Mouse (Mus musculus) embryonic facial prominence, embryonic 11.5 days (tissue): Measurements from ENCODE around the gene Grk6. TPM values are rescaled to one million over a fixed set of nuclear protein-coding genes. Genes with fewer than 3 reads are reported as not detected.

Experiments used
- ATAC-seq: fragments of 200-750 bp; cut with Nextera tagmentation; replicated peaks from 2 replicates; pipeline ENCODE4 v1.8.0; 2017; ENCODE audit warnings: low read depth; ENCODE audit not compliant: insufficient number of reproducible peaks, low FRiP score, low TSS enrichment
- DNase-seq: peaks from one replicate; pipeline ENCODE4 v3.0.0-alpha.2; 2015; ENCODE audit warnings: low spot score
- H3K27ac ChIP-seq: fragments of 300-500 bp; sonication (generic); replicated peaks from 2 replicates; pipeline ENCODE4 v1.5.1; 2014; ENCODE audit warnings: mild to moderate bottlenecking, low read depth, low read length, control low read depth
- H3K27me3 ChIP-seq: fragments of 300-500 bp; sonication (generic); 2 replicates; pipeline ENCODE4 v1.6.1; 2014; ENCODE audit warnings: mild to moderate bottlenecking, low read length, moderate library complexity, mixed read lengths; ENCODE audit not compliant: control insufficient read depth, insufficient read depth
- H3K36me3 ChIP-seq: fragments of 300-500 bp; sonication (generic); replicated peaks from 2 replicates; pipeline ENCODE4 v1.6.1; 2014; ENCODE audit warnings: low read depth, mild to moderate bottlenecking, low read length, moderate library complexity, mixed read lengths; ENCODE audit not compliant: control insufficient read depth, insufficient read depth
- H3K4me1 ChIP-seq: fragments of 300-500 bp; sonication (generic); 2 replicates; pipeline ENCODE4 v1.6.1; 2014; ENCODE audit warnings: low read length, mixed read lengths; ENCODE audit not compliant: control insufficient read depth, insufficient read depth
- H3K4me2 ChIP-seq: fragments of 300-500 bp; sonication (generic); 2 replicates; pipeline ENCODE4 v1.6.1; 2014; ENCODE audit warnings: low read depth, mild to moderate bottlenecking, control low read depth, low read length, moderate library complexity
- H3K4me3 ChIP-seq: fragments of 300-500 bp; sonication (generic); 2 replicates; pipeline ENCODE4 v1.5.1; 2014; ENCODE audit warnings: low read depth, low read length, control low read depth
- H3K9ac ChIP-seq: fragments of 300-500 bp; sonication (generic); replicated peaks from 2 replicates; pipeline ENCODE4 v1.6.1; 2014; ENCODE audit warnings: mild to moderate bottlenecking, control low read depth, low read length
- H3K9me3 ChIP-seq: fragments of 300-500 bp; sonication (generic); replicated peaks from 2 replicates; pipeline ENCODE4 v1.6.1; 2016; ENCODE audit warnings: mild to moderate bottlenecking, low read length, inconsistent platforms, mixed read lengths; ENCODE audit not compliant: control insufficient read depth
- WGBS: fragments of 180-500 bp; shearing (Covaris S2); extraction: QIAGEN DNeasy Blood & Tissue Kit; methylation state at CpG from one replicate; pipeline ENCODE4 v1.1.7; 2014; 5-methylcytosine and 5-hydroxymethylcytosine counted together
- polyA plus RNA-seq: library from polyadenylated mRNA; unstranded; fragments of >200 nt; fragmentation: Nextera tagmentation; extraction: Ambion mirVana; gene quantifications from 2 replicates; pipeline ENCODE4 v1.2.1, GENCODE M21; 2014

Gene Grk6
- polyA plus RNA-seq, 1 experiment from 2014 or later = 50.4 TPM

GRCm38 (mm10) chr13:55471819-55472131 is 26.9 kb downstream of the Grk6 start:
- Histone ChIP-seq H3K27ac (peak overlapping the region; percentile 52), H3K4me2 (peak overlapping the region; percentile 100), H3K27me3 (no peaks in the 10 kb centered on the region), H3K9me3 (no peaks in the 10 kb centered on the region), H3K9ac (peak overlapping the region; percentile 78), H3K36me3 (peaks cover 14% of the 10 kb centered on the region), H3K4me1 (peaks cover 9% of the 10 kb centered on the region), H3K4me3 (peak overlapping the region; percentile 54)
- DNase-seq (no peak), ATAC-seq (peak; percentile 15; the same call in 1 of the 2 replicates)
- under 1% methylated on average over 29 of the region's 31 CpGs for WGBS

DNA sequence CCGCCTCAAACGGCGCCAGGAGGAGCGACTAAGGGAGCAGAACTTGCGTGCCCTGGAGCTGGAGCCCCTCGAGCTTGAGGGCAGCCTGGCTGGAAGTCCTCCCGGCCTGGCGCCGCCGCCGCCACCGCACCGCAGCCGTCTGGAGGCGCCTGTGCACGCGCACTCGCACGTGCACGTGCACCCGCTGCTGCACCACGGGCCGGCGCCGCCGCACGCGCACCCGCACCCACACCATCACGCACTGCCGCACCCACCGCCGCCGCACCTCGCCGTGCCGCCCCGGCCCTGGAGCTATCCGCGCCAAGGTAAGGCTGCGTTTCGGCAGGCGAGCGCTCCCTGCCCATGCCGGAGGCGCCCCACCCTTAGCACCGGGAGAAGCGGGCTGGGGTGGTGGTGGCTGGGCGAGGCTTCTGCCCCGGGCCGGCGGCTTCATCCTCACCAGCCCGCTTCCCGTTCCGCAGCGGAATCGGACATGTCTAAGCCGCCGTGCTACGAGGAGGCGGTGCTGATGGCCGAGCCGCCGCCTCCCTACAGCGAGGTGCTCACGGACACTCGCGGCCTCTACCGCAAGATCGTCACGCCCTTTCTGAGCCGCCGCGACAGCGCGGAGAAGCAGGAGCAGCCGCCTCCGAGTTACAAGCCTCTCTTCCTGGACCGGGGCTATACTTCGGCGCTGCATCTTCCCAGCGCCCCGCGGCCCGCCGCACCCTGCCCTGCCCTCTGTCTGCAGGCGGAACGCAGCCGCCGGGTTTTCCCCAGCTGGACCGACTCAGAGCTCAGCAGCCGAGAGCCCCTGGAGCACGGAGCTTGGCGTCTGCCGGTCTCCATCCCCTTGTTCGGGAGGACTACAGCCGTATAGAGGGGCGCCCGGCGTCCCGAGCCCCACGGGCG is 27.5 kb downstream of the Grk6 start:
- peaks cover 9% of the 10 kb centered on the region for H3K4me1 ChIP-seq

GRCm38 (mm10) chr13:55473076-55473831 is 28.4 kb downstream of the Grk6 start:
- Histone ChIP-seq H3K4me3 (peak overlapping the region; percentile 54), H3K4me2 (peak overlapping the region; percentile 100), H3K4me1 (peaks cover 9% of the 10 kb centered on the region), H3K9ac (peak overlapping the region; percentile 78), H3K27me3 (no peaks in the 10 kb centered on the region), H3K9me3 (no peaks in the 10 kb centered on the region), H3K36me3 (peaks cover 21% of the 10 kb centered on the region), H3K27ac (no peak overlapping the region; the same call in 1 of the 2 replicates)
- WGBS = 21% methylated on average over 18 of the region's 18 CpGs
- ATAC-seq (no peak), DNase-seq (peak; percentile 59)

More for the DNA sequence above, 27.5 kb downstream of the Grk6 start:
- DNase-seq (peak; percentile 66), ATAC-seq (peak; percentile 32)
- Histone ChIP-seq H3K4me3 (peak overlapping the region; percentile 54), H3K27ac (peak overlapping the region; percentile 52), H3K4me2 (peak overlapping the region; percentile 100), H3K36me3 (peaks cover 19% of the 10 kb centered on the region), H3K9me3 (no peaks in the 10 kb centered on the region), H3K27me3 (no peaks in the 10 kb centered on the region), H3K9ac (peak overlapping the region; percentile 78)
- under 1% methylated on average over 92 of the region's 103 CpGs for WGBS

GRCm38 (mm10) chr13:55473961-55474360 is 29.1 kb downstream of the Grk6 start:
- H3K4me1 ChIP-seq = peaks cover 9% of the 10 kb centered on the region
- H3K36me3 ChIP-seq = peaks cover 21% of the 10 kb centered on the region
- WGBS = 73% methylated on average over 11 of the region's 11 CpGs
- H3K9ac ChIP-seq = no peak overlapping the region
- H3K9me3 ChIP-seq = no peaks in the 10 kb centered on the region
- no peak overlapping the region for H3K4me2 ChIP-seq
- no peak overlapping the region for H3K27ac ChIP-seq
- H3K27me3 ChIP-seq = no peaks in the 10 kb centered on the region
- no peak overlapping the region for H3K4me3 ChIP-seq
- DNase-seq (no peak), ATAC-seq (no peak)

GRCm38 (mm10) chr13:55474621-55475069 is 29.8 kb downstream of the Grk6 start:
- 56% methylated on average over 5 of the region's 5 CpGs for WGBS
- Histone ChIP-seq H3K9ac (no peak overlapping the region), H3K27ac (no peak overlapping the region), H3K9me3 (no peaks in the 10 kb centered on the region), H3K4me3 (no peak overlapping the region), H3K4me1 (peaks cover 9% of the 10 kb centered on the region), H3K4me2 (no peak overlapping the region), H3K36me3 (peaks cover 21% of the 10 kb centered on the region), H3K27me3 (no peaks in the 10 kb centered on the region)
- no peak for ATAC-seq
- peak; percentile 69 for DNase-seq

DNA sequence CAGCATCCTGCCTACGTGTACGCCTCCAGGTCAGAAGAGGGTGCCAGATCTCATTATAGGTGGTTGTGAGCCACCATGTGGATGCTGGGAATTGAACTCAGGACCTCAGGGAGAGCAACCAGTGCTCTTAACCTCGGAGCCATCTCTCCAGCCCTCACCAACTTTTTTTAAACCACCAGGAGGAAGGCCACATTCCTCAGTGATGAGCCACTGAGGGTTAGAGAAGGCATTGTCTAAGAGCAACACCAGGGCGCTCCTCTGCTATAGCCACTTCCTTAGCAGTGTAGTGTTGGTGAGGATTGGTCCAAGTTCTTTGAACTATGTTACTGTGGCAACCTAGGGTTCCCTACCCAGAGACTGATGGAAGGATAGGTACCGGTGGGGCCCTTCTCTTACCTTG is 30.9 kb downstream of the Grk6 start:
- H3K36me3 ChIP-seq = peaks cover 25% of the 10 kb centered on the region
- no peak for ATAC-seq

GRCm38 (mm10) chr13:55476256-55476655 is 31.4 kb downstream of the Grk6 start:
- no peaks in the 10 kb centered on the region for H3K9me3 ChIP-seq
- ATAC-seq (no peak), DNase-seq (no peak)
- no peak overlapping the region for H3K4me3 ChIP-seq
- H3K4me2 ChIP-seq = no peak overlapping the region
- H3K27me3 ChIP-seq = no peaks in the 10 kb centered on the region
- H3K9ac ChIP-seq = no peak overlapping the region
- H3K27ac ChIP-seq = no peak overlapping the region
- H3K36me3 ChIP-seq = peaks cover 25% of the 10 kb centered on the region
- H3K4me1 ChIP-seq = peaks cover 4% of the 10 kb centered on the region
- 93% methylated on average over 8 of the region's 8 CpGs for WGBS

More for the DNA sequence above, 30.9 kb downstream of the Grk6 start:
- peaks cover 7% of the 10 kb centered on the region for H3K4me1 ChIP-seq
- H3K4me3 ChIP-seq = no peak overlapping the region
- H3K9me3 ChIP-seq = no peaks in the 10 kb centered on the region
- no peak overlapping the region for H3K4me2 ChIP-seq
- no peak overlapping the region for H3K27ac ChIP-seq
- 85% methylated on average over 5 of the region's 5 CpGs for WGBS
- no peaks in the 10 kb centered on the region for H3K27me3 ChIP-seq
- no peak for DNase-seq
- H3K9ac ChIP-seq = no peak overlapping the region

DNA sequence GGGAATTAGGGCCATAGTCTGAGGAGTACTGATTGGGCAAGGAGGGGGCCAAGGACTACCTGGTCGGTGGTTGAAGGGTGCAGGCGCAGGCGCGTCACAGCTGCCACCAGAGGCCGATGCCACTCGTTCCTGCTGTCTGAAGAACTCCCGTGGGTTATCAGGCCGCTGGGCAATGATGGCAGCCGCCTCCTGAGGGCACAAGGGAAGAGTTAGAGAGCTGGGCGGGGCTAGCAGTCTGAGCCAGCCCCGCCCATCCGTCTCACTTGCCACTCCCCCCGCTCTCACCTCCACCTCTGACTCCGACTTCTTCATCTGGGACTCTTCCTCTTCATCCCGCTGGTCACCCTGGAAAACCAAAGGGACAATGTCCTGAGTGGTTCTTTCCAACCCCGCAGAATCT is 32.6 kb downstream of the Grk6 start:
- 66% methylated on average over 16 of the region's 16 CpGs for WGBS
- no peak for ATAC-seq
- no peak for DNase-seq
- no peaks in the 10 kb centered on the region for H3K9me3 ChIP-seq
- no peak overlapping the region for H3K27ac ChIP-seq
- H3K9ac ChIP-seq = no peak overlapping the region
- H3K36me3 ChIP-seq = peaks cover 31% of the 10 kb centered on the region
- H3K4me1 ChIP-seq = peaks cover 4% of the 10 kb centered on the region
- H3K4me2 ChIP-seq = no peak overlapping the region
- no peaks in the 10 kb centered on the region for H3K27me3 ChIP-seq
- no peak overlapping the region for H3K4me3 ChIP-seq
